Mouse (Mus musculus) ES-E14 (cell line): ENCODE results near the gene Sash1.

Experiments used
- CHD2 ChIP-seq: IDR thresholded peaks from 2 replicates; pipeline ENCODE4 v1.6.1; 2014; ENCODE audit warnings: mild to moderate bottlenecking, low read depth, low read length, inconsistent platforms
- HCFC1 ChIP-seq: IDR thresholded peaks from 2 replicates; pipeline ENCODE4 v1.6.1; 2012; ENCODE audit warnings: low read length, inconsistent platforms, borderline replicate concordance; ENCODE audit not compliant: insufficient read depth
- ZC3H11A ChIP-seq: IDR thresholded peaks from 2 replicates; pipeline ENCODE4 v1.6.1; 2012; ENCODE audit warnings: low read depth, mild to moderate bottlenecking, inconsistent platforms, low read length, borderline replicate concordance
- ZNF384 ChIP-seq: IDR thresholded peaks from 2 replicates; pipeline ENCODE4 v1.6.1; 2012; ENCODE audit warnings: low read depth, low read length, inconsistent platforms

DNA sequence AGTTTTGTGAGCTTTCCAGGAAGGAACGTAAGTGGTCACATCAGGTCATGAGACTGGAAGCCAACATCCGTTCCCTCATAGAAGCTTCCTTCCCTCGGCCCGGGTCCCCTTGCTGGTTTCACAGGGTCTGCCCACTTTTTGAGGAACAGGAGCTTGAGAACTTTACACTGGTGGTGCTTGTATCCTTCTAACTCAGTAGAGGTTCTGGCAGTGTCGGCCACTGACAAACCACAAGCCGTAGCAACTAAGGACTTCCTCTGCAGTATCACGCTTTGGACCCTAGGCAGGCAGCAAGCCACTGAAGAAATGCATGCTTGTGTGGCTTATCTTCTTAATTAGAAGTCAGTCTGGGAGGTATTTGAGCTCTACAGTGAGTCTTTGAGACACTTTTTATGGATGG, 126.6 kb downstream of the Sash1 start:
- no peak for TF ChIP-seq CHD2
- TF ChIP-seq ZNF384 = no peak
- TF ChIP-seq ZC3H11A = no peak
- no peak for TF ChIP-seq HCFC1
